Mouse (Mus musculus) brain, embryonic 14.5 days (tissue): ENCODE data around the gene Drg1. TPM values are rescaled to one million over a fixed set of nuclear protein-coding genes. Genes with fewer than 3 reads are reported as not detected.
A peak's percentile ranks its signal among the peaks of the same experiment; 100 is the strongest.
"Not testable (repeated sequence)": the region's sequence is repeated elsewhere in the genome, so short reads cannot be mapped to it uniquely, and the experiment has no call there.

Experiments used
- DNase-seq: peaks from one replicate; pipeline ENCODE4 v3.0.0-alpha.2; 2011; ENCODE audit warnings: low read depth
- polyA plus RNA-seq: library from polyadenylated mRNA; depleted of rRNA; stranded (reverse); fragments of >200 nt; gene quantifications from 2 replicates; pipeline ENCODE4 v1.2.3, GENCODE M21; 2012

Drg1 gene
- polyA plus RNA-seq, 1 experiment, result 96.3 TPM

DNA sequence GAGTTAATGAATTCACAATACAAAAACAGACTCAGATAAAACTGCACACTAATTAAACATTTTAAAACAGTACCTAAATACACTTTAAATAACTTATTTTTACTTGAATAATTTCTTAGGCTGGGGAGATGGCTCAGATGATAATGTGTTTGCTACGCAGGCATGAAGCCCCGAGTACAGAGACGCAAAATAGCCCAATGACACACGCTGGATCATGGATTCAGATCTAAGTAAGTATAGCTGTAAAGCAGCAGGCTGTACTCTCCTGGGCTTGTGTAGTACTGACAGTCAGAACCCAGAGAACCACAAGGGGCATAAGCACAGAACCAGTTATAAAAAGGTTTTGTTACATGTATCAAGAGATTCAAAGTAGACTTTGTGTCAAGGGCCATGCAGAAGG lies 99.1 kb downstream of the Drg1 start:
- not testable (repeated sequence) for DNase-seq

DNA sequence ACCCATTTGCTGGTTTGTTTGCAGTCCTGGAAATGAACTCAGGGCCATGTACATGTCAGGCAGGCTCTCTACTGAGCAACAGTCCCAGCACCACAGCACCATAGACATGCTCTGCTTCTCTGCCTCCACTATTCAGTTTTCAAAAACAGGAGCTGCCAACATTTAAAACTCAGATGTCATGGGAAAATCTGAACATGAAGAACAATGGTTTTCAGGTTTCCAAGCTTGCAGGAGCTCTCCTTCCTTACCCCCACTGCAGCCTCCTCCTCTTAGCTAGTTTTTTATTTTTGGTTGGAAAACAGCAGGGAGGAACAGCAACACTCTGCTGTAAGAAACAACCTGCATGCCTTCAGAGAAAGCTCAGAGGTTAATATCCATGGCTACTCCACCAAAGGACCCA lies 99.9 kb downstream of the Drg1 start:
- DNase-seq, result not testable (repeated sequence)

DNA sequence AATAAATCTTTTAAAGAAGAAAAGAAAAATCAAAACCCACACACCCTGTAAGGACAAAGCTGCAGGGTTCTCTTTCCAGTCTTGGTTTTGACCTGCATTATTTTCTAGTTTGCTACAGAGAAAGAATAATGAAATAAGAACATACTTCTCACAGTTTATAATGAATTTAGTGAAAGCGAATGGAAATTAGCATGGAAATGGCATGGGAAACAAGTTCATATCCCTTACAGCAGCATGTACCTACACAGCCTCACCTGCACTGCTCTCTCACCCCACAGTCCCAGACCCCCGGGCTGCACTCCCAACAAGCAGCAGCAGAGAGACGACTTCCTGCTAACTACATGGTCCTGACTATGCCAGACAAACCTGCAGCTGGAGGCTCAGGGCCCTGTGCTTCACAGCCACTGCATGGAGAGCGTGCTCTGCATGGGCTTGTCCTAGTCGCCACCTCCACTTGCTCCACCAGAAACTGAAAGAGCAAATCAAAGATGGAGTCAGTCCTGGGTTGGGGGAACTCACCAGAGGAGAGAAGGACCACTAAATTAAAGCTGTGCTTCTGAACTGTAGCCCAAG lies 100.9 kb downstream of the Drg1 start:
- peak; percentile 30 for DNase-seq

DNA sequence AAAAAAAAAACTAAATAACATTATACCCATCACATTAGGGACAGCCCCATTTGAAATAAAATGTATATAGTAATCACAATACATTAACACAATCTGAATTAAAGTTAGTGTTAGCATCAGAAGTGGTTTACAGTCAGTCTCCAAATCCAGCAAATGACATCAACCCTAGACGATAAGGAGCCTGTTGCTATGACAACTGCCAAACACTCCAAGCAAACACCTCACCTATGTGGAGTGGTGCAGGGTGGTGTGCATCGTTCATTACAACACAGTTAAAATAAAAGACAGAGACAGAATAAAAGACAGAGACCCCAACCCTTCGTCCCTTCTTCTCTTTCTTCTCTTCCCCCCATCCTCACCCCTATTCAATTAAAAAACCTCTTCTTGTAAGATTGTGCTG lies 102.6 kb downstream of the Drg1 start:
- not testable (repeated sequence) for DNase-seq

DNA sequence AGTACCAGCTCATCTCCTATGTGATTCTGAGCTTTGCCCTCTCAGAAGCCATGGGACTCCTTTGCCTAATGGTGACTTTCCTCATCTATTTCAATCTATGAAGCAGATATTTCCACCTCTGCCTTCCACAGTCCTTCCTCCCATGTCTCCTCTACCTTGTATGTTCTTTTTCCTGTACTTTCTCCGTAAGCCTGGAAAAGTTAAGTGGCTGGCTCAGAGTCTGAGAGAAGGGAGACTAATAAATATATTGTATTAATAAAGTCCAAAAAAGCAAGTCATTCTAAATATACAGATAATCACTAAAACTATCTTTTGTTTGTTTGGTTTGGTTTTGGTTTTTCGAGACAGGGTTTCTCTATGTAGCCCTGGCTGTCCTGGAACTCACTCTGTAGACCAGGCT lies 103.1 kb downstream of the Drg1 start:
- not testable (repeated sequence) for DNase-seq

DNA sequence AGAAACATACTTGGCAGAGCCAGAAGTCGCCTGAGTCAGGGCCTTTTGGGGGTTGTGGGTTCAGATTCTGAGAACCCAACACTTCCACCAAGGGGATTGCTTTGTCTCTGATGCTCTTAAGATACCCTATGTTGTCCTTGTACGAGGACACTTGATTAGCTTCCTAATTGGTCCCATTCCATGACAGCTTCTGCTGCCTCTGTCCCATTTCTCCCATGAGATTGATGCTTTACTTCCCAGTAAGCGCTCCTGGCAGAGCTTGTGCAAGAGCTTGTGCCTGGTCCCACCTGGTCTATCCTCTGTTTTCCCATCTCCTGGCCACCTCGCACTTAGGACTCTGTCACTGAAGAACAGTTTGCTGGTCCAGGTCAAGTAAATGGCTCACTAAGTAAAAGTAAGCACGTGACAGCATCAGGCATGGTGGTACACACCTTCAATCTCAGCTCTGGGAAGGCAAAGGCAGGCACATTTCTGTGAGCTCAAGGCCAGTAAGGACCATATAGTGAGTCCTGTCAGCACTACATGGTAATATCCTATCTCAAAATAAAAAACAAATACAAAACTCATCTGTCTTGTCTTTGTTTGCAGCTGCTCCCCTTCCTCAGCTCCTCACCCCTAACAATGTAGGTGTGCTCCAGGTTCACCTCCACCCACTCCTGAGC lies 103.8 kb downstream of the Drg1 start:
- not testable (repeated sequence) for DNase-seq

DNA sequence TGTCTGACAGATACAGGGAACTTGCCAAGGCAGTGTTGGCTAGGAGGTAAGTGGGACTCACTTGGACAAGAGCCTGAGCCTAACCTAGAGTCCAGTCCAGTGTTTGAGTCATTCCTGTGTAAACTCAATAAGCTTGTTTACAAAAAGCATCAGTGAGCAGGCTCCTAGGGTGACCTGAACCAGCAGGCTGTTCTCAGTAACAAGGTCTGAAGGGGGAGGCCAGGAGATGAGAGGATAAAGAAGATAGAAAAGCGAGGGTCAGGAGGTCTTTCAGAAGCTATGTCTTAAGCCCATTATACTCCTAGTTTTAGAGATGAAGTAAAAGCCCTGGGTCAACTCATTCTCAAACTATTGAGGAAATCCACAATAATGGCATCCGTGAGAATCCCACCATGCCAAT lies 104.8 kb downstream of the Drg1 start:
- not testable (repeated sequence) for DNase-seq

DNA sequence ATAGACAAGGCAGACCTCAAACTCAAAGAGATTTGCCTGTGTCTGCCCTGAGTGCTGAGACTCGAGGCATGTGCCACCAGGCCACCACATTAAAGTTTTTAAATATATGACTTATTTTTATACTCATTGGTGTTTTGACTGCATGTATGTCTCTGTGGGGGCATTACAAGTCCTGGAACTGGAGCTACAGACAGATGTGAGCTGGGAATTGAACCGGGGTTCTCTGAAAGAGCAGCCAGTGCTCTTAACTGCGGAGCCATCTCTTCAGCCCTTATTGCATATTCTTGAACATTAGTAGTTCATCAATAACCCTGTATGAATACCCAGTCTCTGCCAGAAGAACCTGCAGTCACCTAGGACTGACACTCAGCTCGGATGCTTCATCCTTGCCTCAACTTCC lies 107.4 kb downstream of the Drg1 start:
- not testable (repeated sequence) for DNase-seq

DNA sequence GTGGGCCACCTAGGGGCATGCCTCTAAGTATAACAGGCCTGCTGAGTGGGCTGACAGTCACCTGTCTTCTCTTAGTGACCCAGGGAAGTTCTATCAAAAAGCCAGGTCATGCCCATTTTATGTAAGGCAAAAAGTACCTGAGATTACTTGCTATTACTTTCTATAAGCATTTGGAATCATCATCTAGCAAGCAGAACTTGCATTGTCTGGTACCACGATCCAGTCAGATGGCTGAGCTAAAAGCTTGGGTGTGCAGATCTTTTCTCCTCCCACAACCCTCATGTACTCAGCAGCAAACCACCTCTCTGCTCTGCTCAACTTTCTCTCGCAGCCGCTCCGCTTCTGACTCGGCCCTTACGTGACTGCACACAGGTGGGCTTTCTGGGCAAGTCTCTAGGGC lies 108.2 kb downstream of the Drg1 start:
- not testable (repeated sequence) for DNase-seq

DNA sequence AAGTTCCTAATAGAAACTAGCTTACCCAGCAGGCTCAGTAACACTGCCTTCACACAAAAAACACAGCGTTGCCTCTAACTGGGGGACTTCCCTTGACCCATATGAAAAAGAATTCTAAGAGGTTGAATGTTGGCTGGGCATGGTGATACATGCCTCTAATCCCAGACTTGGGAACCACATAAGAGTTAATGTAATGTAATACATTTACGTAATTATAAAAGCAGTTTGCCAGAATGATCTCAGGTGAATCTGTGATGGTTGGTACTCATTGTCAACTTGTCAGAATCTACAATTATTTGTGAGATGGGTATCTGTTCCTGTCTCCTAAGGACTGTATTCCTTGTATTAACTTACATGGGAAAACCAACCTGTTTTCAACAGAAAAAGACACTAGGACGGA lies 109.2 kb downstream of the Drg1 start:
- not testable (repeated sequence) for DNase-seq

DNA sequence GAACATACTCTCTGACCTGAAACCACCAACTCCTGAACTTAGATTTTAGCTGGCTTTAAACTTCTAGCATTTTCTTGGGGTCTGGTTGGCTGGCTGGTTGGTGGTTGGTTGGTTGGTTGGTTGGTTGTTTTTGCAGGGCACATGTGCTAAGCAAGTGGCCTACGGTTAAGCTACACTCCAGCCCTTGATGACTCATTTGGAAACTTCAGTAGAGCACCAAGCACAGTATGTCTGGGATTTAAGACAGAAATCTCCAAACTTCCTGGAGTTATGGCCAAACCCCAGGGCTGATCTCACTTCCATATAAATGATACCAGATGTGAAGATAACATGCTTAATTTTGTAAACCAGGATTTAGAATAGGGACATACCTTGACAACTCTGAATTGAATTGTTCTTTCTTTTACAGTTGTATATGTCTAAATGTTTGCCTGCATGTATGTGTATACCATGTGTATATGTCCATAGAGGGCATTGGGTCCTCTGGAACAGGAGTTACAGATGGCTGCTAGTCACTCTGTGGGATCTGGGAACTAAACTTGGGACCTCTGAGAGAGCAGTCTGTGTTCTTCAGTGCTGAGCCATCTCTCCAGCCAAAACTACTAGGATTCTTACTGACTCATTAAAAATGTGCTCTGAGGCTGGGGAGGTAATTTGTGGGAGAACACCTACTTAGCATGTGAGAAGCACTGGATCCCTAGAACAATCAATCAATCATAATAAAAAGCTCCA lies 112.4 kb downstream of the Drg1 start:
- peak; percentile 17 for DNase-seq

DNA sequence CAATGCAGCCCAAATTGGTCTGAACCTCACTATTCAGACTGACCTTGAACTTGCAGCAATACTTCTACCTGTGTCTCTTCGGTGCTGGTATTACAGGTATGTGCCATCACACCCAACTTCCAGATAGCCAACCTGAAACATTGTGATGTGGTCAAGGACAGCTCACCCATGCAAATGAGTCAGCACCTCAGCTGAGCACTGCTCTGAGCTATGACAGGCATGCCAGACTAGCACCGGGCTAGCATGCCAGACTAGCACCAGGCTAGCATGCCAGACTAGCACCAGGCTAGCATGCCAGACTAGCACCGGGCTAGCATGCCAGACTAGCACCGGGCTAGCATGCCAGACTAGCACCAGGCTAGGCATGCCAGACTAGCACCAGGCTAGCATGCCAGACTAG lies 114.9 kb downstream of the Drg1 start:
- not testable (repeated sequence) for DNase-seq

DNA sequence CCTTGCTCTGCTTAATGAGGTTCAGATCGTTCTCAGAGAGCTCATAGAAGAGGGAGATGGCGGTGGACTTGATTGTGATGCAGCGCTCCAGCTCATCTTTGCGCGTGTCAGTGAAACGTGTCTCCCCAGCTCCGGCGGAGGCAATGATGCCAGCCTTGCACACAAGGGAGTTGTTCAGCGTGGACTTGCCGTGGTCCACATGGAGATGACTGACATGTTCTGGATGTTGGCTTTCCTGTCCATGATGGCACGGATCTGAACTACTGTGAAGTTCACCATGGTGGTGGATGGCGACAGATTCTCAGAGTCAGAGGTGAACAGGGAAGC lies 115.6 kb downstream of the Drg1 start:
- DNase-seq, result not testable (repeated sequence)

DNA sequence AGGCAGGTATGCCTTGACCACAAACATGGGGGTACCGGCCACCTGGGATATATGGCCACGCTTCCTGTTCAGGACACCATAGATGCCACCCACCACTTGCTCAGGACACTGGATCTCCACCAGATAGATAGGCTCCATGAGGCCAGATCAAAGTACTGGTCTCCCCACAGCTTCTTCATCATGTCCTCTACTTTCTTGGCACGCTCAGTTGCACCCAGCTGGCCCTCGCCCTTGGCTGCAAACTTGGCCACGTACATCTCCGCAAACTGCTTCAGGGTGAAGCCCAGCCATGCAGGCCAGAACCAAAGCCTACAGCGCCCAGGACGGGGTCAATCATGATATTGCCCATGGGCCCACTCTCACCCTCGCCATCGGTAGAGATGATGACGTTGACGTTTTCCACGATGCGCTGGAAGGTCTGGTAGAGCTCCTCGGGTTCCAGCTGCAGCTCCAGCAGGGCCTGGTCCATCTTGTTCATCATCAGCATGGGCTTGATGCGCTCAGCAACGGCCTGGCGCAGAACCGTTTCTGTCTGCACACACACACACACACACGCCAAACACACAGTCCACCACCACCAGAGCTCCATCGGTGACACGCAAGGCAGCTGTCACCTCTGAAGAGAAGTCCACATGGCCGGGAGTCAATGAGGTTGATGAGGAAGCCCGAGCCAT lies 116.1 kb downstream of the Drg1 start:
- not testable (repeated sequence) for DNase-seq

DNA sequence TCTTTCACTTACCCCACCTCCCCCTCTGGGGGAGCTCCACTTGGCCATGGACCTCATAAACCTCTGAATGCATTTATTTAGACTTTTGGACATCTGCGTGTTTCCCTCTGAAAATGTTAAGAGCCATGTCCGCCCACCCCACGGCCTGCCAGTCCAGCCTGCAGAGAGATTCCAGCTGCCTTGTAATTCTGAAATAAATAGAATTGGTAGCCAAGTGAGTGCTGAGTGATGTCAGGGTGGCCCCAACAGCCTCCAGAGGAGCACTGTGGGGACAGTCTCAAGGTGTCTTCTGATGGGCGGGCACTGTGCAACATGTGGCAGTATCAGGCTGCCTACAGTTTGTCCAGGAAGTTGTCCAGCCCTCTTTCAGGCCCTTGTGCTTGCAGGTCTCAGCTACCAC lies 116.7 kb downstream of the Drg1 start:
- DNase-seq, result not testable (repeated sequence)

DNA sequence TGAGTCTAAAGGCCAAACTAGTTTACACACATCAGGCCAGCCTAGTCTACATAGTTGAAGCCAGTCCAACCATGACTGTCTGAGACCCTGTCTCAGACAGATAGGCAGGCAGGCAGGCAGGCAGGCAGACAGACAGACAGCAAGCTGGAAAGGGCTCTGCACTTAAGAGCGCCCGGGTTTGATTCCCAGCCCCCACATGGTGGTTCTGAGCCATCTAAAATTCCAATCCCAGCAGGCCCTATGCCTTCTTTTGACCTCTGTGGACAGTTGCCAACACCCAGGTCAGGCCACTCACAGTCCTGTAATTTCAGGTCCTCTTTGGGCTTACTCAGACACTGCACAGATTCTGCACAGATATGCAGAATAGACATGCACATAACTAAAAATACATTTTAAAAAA lies 119.4 kb downstream of the Drg1 start:
- DNase-seq, result not testable (repeated sequence)

DNA sequence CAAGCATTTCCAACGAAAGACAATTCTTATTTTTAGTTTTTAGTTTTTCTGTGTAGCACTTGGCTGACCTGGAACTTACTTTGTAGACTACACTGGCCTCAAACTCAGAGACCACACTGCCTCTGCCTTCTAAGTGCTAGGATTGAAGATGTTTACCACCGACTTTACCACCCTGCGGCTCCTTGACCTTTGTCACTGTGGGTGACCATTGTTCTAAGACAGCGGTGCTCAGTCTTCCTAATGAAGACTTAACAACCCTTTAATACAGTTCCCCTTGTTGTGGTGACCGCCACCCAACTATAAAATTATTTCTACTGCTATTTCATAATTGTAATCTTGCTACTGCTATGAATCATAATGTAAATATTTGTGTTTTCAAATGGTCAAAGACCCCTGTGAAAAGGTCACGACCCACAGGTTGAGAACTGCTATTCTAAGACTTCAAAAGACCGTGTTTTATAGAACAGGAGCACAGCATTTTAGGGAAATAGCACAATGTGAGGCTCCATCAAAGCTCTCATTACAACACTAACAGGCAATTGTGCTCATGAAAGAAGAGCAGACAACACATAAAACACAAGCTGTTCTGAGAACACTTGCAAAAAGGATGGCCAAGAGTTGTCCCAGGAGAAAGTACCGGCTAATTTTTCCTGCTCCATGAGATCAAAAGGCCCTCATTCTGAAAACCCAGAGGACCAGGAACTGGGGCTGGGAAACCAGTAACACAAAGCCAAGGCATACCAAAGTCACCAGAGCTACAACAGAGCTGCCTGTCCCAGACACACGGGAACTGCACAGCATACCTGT lies 120.7 kb downstream of the Drg1 start:
- not testable (repeated sequence) for DNase-seq

DNA sequence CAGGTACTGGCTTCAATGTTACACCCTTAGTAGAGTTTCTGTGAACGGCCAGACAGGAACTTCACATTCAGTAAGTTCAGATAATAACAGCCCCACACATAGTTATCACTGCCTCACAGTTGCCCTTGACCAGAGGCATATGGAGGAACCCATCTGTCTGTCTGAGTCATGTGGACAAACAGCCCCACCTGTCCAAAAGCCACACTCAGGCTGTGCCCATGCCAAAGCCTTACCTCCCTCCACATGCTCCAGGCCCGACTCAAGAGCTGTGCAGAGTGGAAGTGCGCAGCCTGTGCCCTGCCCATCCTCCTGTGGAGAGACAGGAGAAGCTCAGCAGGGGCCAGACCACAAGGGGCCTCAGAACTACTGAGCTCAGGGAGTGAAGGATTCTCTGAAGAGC lies 122.2 kb downstream of the Drg1 start:
- not testable (repeated sequence) for DNase-seq

DNA sequence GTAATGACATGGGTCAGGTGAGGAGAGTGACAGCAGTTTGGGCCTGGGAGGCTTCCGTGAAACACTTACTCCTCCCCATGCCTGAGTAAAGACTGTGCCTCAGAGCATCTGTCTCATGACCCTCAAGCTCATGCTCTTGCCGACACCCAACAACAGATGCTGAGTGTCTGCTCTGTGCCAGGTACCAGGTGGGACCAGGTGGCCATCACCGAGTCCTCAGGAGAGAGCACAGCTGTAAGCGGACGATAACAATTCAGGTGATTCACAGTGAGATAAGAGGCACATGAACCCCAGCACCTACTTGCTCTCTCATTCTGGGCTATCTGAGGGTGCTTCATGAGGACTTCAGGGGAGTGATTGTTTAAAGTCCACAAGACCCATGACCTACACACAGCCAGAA lies 123.8 kb downstream of the Drg1 start:
- DNase-seq, result not testable (repeated sequence)

DNA sequence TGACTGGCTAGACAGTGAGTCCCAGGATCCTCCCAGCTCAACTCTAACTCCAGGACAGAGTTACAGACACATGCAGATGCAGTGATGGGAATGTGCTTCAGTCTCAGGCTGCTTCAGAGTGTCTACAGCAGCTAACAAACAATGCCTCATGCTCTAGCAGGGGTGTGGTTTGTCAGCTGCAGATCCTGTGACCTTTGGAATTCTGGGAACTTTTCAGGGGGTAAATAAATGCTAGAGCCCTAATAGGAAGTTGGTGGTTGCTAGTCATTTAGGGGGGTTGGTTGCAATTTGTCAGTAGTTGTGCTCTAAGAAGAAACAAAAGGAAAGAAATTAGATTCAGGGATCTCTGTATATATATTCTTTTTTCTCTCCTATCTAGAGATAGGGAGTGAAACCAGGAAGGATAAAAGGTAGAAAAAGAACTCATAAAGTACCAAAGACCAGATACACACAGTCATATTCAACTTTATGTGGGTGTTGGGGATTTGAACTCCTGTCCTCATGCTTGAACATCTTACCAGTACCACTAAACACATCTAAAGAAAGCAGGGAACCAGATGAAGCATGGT lies 125.2 kb downstream of the Drg1 start:
- DNase-seq, result not testable (repeated sequence)
